Mouse (Mus musculus) ovary, adult 18-20 months (tissue): Measurements from ENCODE around the gene Vps13c.
A peak's percentile ranks its signal among the peaks of the same experiment; 100 is the strongest.

ENCODE experiments used
- DNase-seq: peaks from one replicate; pipeline ENCODE4 v3.0.0; 2022; ENCODE audit warnings: low spot score, mixed read lengths

Vps13c gene

DNA sequence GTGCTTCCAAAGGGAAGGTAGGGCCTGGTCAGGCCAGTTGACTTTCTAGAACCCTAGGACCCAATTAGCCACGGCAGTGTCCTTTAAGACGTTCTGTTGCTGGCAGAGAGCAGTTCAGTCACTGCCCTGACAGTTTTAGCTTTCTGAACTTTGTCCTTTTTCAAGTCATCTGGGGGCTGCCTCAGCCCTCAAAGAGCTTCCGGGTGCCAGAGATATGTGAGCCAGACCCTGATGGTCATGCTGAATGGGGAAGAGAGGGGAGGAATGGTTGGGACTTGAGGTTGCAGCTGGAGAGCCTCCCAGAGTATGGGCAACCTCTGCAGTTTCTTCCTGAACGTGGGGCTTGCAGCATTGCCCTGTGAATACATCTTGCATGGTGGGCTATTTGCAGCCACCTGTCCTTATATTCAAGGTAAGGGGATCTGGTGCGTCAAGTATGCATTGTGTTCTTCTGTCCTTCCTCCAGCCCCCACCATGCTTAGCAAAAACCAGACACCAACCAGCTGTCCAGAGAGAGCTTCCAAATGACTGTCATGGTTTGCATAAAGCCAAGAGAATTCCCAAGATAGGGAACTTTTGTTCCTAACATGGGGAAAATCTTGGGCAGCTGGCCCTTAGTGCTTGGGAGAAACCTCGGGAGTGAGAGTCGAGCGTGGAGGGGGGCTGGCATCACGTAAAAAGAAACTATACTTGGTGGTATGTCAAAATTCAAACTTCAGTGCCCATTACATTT lies 182.3 kb downstream of the Vps13c start:
- no peak for DNase-seq

DNA sequence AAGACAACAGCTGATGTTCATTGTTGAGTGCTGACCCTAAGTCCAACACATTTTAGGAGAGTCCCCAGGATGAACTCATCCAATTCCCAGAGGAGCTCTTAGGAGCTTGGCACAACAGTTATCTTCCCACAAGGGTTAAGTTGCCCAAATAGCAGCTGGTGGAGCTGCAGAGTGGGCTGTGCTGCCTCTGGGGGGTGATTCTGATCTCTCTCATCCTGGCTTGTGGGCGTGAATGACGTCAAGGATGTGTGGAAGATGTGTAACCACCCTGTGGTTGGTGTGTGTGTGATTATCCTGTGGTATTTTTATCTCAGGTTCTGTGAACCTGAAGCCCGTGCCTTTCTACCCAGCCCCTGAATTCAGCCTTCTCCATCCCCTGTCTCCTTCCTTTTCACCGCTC lies 188.4 kb downstream of the Vps13c start:
- no peak for DNase-seq

DNA sequence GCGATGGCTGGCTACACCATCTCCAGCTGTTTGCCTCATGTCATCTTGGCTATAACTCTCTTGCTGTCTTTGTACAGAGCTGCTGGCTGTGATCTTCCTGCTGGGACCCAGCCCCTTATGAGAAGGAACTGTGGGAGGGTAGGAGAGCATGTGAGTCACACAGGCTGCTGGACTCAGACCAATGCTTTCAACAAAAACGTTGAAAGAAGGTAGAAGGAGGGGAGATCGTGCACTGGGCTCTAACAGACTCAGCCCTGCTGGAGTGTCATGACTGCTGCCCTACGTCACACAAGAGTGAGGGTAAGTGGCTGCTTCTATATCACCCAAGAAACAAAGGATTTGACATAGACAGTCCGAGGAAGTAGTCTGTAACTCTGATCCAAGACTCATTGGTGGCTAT lies 193.6 kb downstream of the Vps13c start:
- DNase-seq, result peak; percentile 3
